Mouse (Mus musculus) brain, embryonic 14.5 days (tissue): ENCODE results near the gene Srms.

Source experiments
- CTCF ChIP-seq: fragments of 200-500 bp; IDR thresholded peaks from 2 replicates; pipeline ENCODE4 v1.5.1; 2012; ENCODE audit warnings: inconsistent platforms, mild to moderate bottlenecking, moderate library complexity, borderline replicate concordance; ENCODE audit not compliant: insufficient read depth, insufficient read length; ENCODE audit errors: extremely low read depth
- POLR2A ChIP-seq: fragments of 200-500 bp; IDR thresholded peaks from 2 replicates; pipeline ENCODE4 v1.6.1; 2012; ENCODE audit warnings: mild to moderate bottlenecking, inconsistent platforms, borderline replicate concordance; ENCODE audit not compliant: poor library complexity, insufficient read depth, insufficient read length, severe bottlenecking; ENCODE audit errors: extremely low read depth

- no peak for TF ChIP-seq CTCF
- no peak for TF ChIP-seq POLR2A
Observed at GRCm38 (mm10) chr2:181241602-181242313, 28.8 kb upstream of the Srms start, which contains the start of gene Helz2.
